Mouse (Mus musculus): ENCODE measurements around the gene Mettl27.

GRCm38 (mm10) chr5:134890601-134891054 is 41.5 kb upstream of the Mettl27 start:
- TF ChIP-seq CTCF (IDR thresholded peaks at IDR 0.05; ENCODE audit: borderline replicate concordance, insufficient read depth, low read depth, low read length) (no peak), POLR2A (IDR thresholded peaks at IDR 0.05; ENCODE audit: borderline replicate concordance, insufficient read depth, low read length) (no peak)
